Mouse (Mus musculus) cortical plate, adult 2 months (tissue): ENCODE measurements around the gene Arg2. TPM values are rescaled to one million over a fixed set of nuclear protein-coding genes. Genes with fewer than 3 reads are reported as not detected.
"Not testable (repeated sequence)": the region's sequence is repeated elsewhere in the genome, so short reads cannot be mapped to it uniquely, and the experiment has no call there.

Experiments
- H3K27ac ChIP-seq: fragments of 200-500 bp; 2 replicates; pipeline ENCODE4 v1.5.1; 2012; ENCODE audit warnings: low read length, control low read depth, inconsistent platforms; ENCODE audit not compliant: insufficient read depth
- H3K4me1 ChIP-seq: fragments of 200-500 bp; 2 replicates; pipeline ENCODE4 v1.6.1; 2011; ENCODE audit warnings: low read length; ENCODE audit not compliant: control insufficient read depth, insufficient read depth
- H3K4me3 ChIP-seq: fragments of 200-500 bp; 2 replicates; pipeline ENCODE4 v1.5.1; 2011; ENCODE audit warnings: mild to moderate bottlenecking, low read length, control low read depth; ENCODE audit not compliant: insufficient read depth
- CTCF ChIP-seq: fragments of 200-500 bp; IDR thresholded peaks from 2 replicates; pipeline ENCODE4 v1.5.1; 2011; ENCODE audit warnings: mild to moderate bottlenecking, control low read depth, low read length; ENCODE audit not compliant: insufficient read depth; ENCODE audit errors: extremely low read depth
- POLR2A ChIP-seq: fragments of 200-500 bp; IDR thresholded peaks from 2 replicates; pipeline ENCODE4 v1.6.1; 2011; ENCODE audit warnings: mild to moderate bottlenecking, low read length, control low read depth; ENCODE audit not compliant: insufficient read depth; ENCODE audit errors: extremely low read depth
- polyA plus RNA-seq: library from polyadenylated mRNA; depleted of rRNA; stranded (reverse); fragments of >200 nt; gene quantifications from 2 replicates; pipeline ENCODE4 v1.2.3, GENCODE M21; 2012

Gene Arg2
- polyA plus RNA-seq, 1 experiment, result 2.9 TPM

- Histone ChIP-seq H3K4me1 (peaks cover 10% of the 10 kb centered on the region), H3K27ac (no peak overlapping the region), H3K4me3 (no peak overlapping the region)
- TF ChIP-seq CTCF (no peak), POLR2A (no peak)
Measured at GRCm38 (mm10) chr12:79170421-79170820, 39.8 kb downstream of the Arg2 start.

GRCm38 (mm10) chr12:79171269-79171995 is 40.9 kb downstream of the Arg2 start:
- Histone ChIP-seq H3K4me3 (peak overlapping the region; percentile 62), H3K27ac (peak overlapping the region; percentile 100; the same call in 1 of the 2 replicates), H3K4me1 (peaks cover 10% of the 10 kb centered on the region)
- TF ChIP-seq POLR2A (no peak), CTCF (no peak)

GRCm38 (mm10) chr12:79172019-79172941 is 41.7 kb downstream of the Arg2 start, which contains the start of gene Vti1b:
Vti1b (minus strand) TSS chr12:79172667.
- peak; percentile 88 for TF ChIP-seq POLR2A
- TF ChIP-seq CTCF, result 0 out of 2 replicates have a peak, but pooled peaks have one; percentile 3
- Histone ChIP-seq H3K4me3 (peak within 1 kb of the TSS; percentile 62), H3K4me1 (peaks cover 10% of the 10 kb centered on the region), H3K27ac (peak within 1 kb of the TSS; percentile 100)

- no peak overlapping the region for H3K27ac ChIP-seq
- no peak overlapping the region for H3K4me3 ChIP-seq
- peaks cover 5% of the 10 kb centered on the region; the same call in 1 of the 2 replicates for H3K4me1 ChIP-seq
- TF ChIP-seq CTCF, result no peak
- TF ChIP-seq POLR2A, result no peak
Measured at GRCm38 (mm10) chr12:79173721-79174120, 43.1 kb downstream of the Arg2 start.

GRCm38 (mm10) chr12:79175998-79176397 is 45.4 kb downstream of the Arg2 start:
- H3K4me3 ChIP-seq, result no peak overlapping the region
- H3K4me1 ChIP-seq, result no peaks in the 10 kb centered on the region
- TF ChIP-seq POLR2A, result no peak
- no peak for TF ChIP-seq CTCF
- no peak overlapping the region for H3K27ac ChIP-seq

GRCm38 (mm10) chr12:79185160-79185559 is 54.6 kb downstream of the Arg2 start:
- H3K27ac ChIP-seq, result not testable (repeated sequence)

GRCm38 (mm10) chr12:79190931-79191673 is 60.5 kb downstream of the Arg2 start:
- H3K27ac ChIP-seq, result no peak overlapping the region
- TF ChIP-seq CTCF (no peak), POLR2A (peak; percentile 37; the same call in 1 of the 2 replicates)
- peak overlapping the region; percentile 46 for H3K4me3 ChIP-seq
- H3K4me1 ChIP-seq, result peaks cover 4% of the 10 kb centered on the region

More at GRCm38 (mm10) chr12:79185160-79185559, 54.6 kb downstream of the Arg2 start:
- H3K4me1 ChIP-seq, H3K4me3 ChIP-seq: not testable (repeated sequence)

GRCm38 (mm10) chr12:79191701-79192100 is 61.1 kb downstream of the Arg2 start:
- no peak overlapping the region for H3K27ac ChIP-seq
- H3K4me3 ChIP-seq, result peak overlapping the region; percentile 46
- TF ChIP-seq POLR2A (peak; percentile 53; the same call in 1 of the 2 replicates), CTCF (peak; percentile 47)
- H3K4me1 ChIP-seq, result peaks cover 4% of the 10 kb centered on the region

GRCm38 (mm10) chr12:79192193-79192592 is 61.6 kb downstream of the Arg2 start, which contains the start of gene Rdh11:
Rdh11 (minus strand) TSS chr12:79192293.
- H3K27ac ChIP-seq, result no peak within 1 kb of the TSS
- peaks cover 4% of the 10 kb centered on the region for H3K4me1 ChIP-seq
- H3K4me3 ChIP-seq, result peak within 1 kb of the TSS; percentile 46
- TF ChIP-seq POLR2A (no peak), CTCF (no peak)

- TF ChIP-seq POLR2A (no peak), CTCF (peak; percentile 75)
- no peak overlapping the region for H3K4me3 ChIP-seq
- no peak overlapping the region for H3K27ac ChIP-seq
- peaks cover 4% of the 10 kb centered on the region for H3K4me1 ChIP-seq
Measured at GRCm38 (mm10) chr12:79193441-79193840, 62.9 kb downstream of the Arg2 start.
